Mouse (Mus musculus) kidney, adult 2 months (tissue): Measurements from ENCODE around the gene Klrb1c. TPM values are rescaled to one million over a fixed set of nuclear protein-coding genes. Genes with fewer than 3 reads are reported as not detected.
A peak's percentile ranks its signal among the peaks of the same experiment; 100 is the strongest.

Source experiments
- DNase-seq: peaks from one replicate; pipeline ENCODE4 v3.0.0; 2021
- H3K27ac ChIP-seq: fragments of 200-500 bp; 2 replicates; pipeline ENCODE4 v1.5.1; 2012; ENCODE audit warnings: low read depth, low read length, control low read depth, inconsistent platforms; ENCODE audit not compliant: insufficient read depth
- H3K27me3 ChIP-seq: fragments of 200-500 bp; replicated peaks from 2 replicates; pipeline ENCODE4 v1.6.1; 2012; ENCODE audit warnings: mild to moderate bottlenecking, moderate library complexity, low read length, inconsistent platforms; ENCODE audit not compliant: control insufficient read depth, insufficient read depth
- H3K36me3 ChIP-seq: fragments of 200-500 bp; 2 replicates; pipeline ENCODE4 v1.6.1; 2012; ENCODE audit warnings: mild to moderate bottlenecking, moderate library complexity, low read length, inconsistent platforms; ENCODE audit not compliant: control insufficient read depth, insufficient read depth
- H3K4me1 ChIP-seq: fragments of 200-500 bp; 2 replicates; pipeline ENCODE4 v1.6.1; 2011; ENCODE audit warnings: low read length; ENCODE audit not compliant: control insufficient read depth, insufficient read depth
- H3K4me3 ChIP-seq: fragments of 200-500 bp; 2 replicates; pipeline ENCODE4 v1.5.1; 2011; ENCODE audit warnings: mild to moderate bottlenecking, low read depth, low read length, control low read depth; ENCODE audit not compliant: insufficient read depth
- CTCF ChIP-seq: fragments of 200-500 bp; conservative IDR thresholded peaks from 2 replicates; pipeline ENCODE4 v1.5.1; 2011; ENCODE audit warnings: low read depth, mild to moderate bottlenecking, control low read depth, low read length, moderate library complexity, mixed read lengths; ENCODE audit not compliant: insufficient read depth, insufficient read length
- POLR2A ChIP-seq: fragments of 200-500 bp; IDR thresholded peaks from one replicate; pipeline ENCODE4 v1.6.1; 2011; ENCODE audit warnings: low read depth, low read length, control low read depth
- WGBS: fragments of 180-500 bp; shearing (Covaris S2); methylation state at CpG from one replicate; pipeline ENCODE4 v1.1.7; 2018; 5-methylcytosine and 5-hydroxymethylcytosine counted together
- polyA plus RNA-seq: library from polyadenylated mRNA; depleted of rRNA; stranded (reverse); fragments of >200 nt; gene quantifications from 2 replicates; pipeline ENCODE4 v1.2.3, GENCODE M21; 2012; rRNA removed

Gene Klrb1c
- polyA plus RNA-seq: 0.15 and 0.31 TPM in 2 replicates

- Histone ChIP-seq H3K4me1 (no peaks in the 10 kb centered on the region), H3K36me3 (no peaks in the 10 kb centered on the region), H3K27me3 (no peaks in the 10 kb centered on the region), H3K4me3 (no peak within 1 kb of the TSS), H3K27ac (no peak within 1 kb of the TSS)
- WGBS: 93% methylated on average over 2 of the region's 2 CpGs
- TF ChIP-seq CTCF (no peak), POLR2A (no peak)
- DNase-seq: no peak
Measured at GRCm38 (mm10) chr6:128789115-128789514, at the start of gene Klrb1c. Gene Klrb1c (minus strand): TSS chr6:128789215.

GRCm38 (mm10) chr6:128837454-128838341, 48.7 kb upstream of the Klrb1c start:
- 5% methylated on average over 14 of the region's 14 CpGs for WGBS
- DNase-seq: peak; percentile 39

GRCm38 (mm10) chr6:128836955-128837334, 47.9 kb upstream of the Klrb1c start:
- 89% methylated on average over 6 of the region's 6 CpGs for WGBS
- Histone ChIP-seq H3K27ac (no peak overlapping the region), H3K36me3 (no peaks in the 10 kb centered on the region), H3K4me3 (no peak overlapping the region), H3K27me3 (no peaks in the 10 kb centered on the region), H3K4me1 (no peaks in the 10 kb centered on the region)
- DNase-seq: no peak
- TF ChIP-seq POLR2A (no peak), CTCF (no peak)

More at GRCm38 (mm10) chr6:128837454-128838341, 48.7 kb upstream of the Klrb1c start:
- no peaks in the 10 kb centered on the region for H3K4me1 ChIP-seq
- no peaks in the 10 kb centered on the region for H3K27me3 ChIP-seq
- H3K36me3 ChIP-seq: no peaks in the 10 kb centered on the region
- TF ChIP-seq POLR2A (no peak), CTCF (no peak)
- H3K27ac ChIP-seq: no peak overlapping the region; the same call in 1 of the 2 replicates
- peak overlapping the region; percentile 68 for H3K4me3 ChIP-seq

- Histone ChIP-seq H3K27ac (no peak overlapping the region), H3K4me3 (no peak overlapping the region), H3K36me3 (no peaks in the 10 kb centered on the region), H3K4me1 (no peaks in the 10 kb centered on the region), H3K27me3 (no peaks in the 10 kb centered on the region)
- DNase-seq: no peak
- whole genome bisulfite sequencing: 91% methylated on average over 8 of the region's 8 CpGs
- TF ChIP-seq POLR2A (no peak), CTCF (no peak)
Measured at GRCm38 (mm10) chr6:128836191-128836954, 47.4 kb upstream of the Klrb1c start.

GRCm38 (mm10) chr6:128835571-128835970, 46.6 kb upstream of the Klrb1c start:
- no peaks in the 10 kb centered on the region for H3K4me1 ChIP-seq
- TF ChIP-seq POLR2A: no peak
- no peak for TF ChIP-seq CTCF
- no peaks in the 10 kb centered on the region for H3K36me3 ChIP-seq
- 82% methylated on average over 4 of the region's 4 CpGs for WGBS
- H3K27ac ChIP-seq: no peak overlapping the region
- DNase-seq: no peak
- H3K4me3 ChIP-seq: no peak overlapping the region
- no peaks in the 10 kb centered on the region for H3K27me3 ChIP-seq

- Histone ChIP-seq H3K36me3 (no peaks in the 10 kb centered on the region), H3K4me1 (no peaks in the 10 kb centered on the region), H3K4me3 (no peak overlapping the region), H3K27me3 (no peaks in the 10 kb centered on the region), H3K27ac (no peak overlapping the region)
- 78% methylated on average over 10 of the region's 10 CpGs for WGBS
- TF ChIP-seq POLR2A: no peak
- TF ChIP-seq CTCF: no peak
- DNase-seq: no peak
Measured at GRCm38 (mm10) chr6:128833046-128833445, 44.0 kb upstream of the Klrb1c start.

- 63% methylated on average over 4 of the region's 4 CpGs for WGBS
- TF ChIP-seq POLR2A (no peak), CTCF (no peak)
- no peaks in the 10 kb centered on the region for H3K36me3 ChIP-seq
- no peaks in the 10 kb centered on the region for H3K4me1 ChIP-seq
- no peak overlapping the region for H3K27ac ChIP-seq
- H3K4me3 ChIP-seq: no peak overlapping the region
- no peaks in the 10 kb centered on the region for H3K27me3 ChIP-seq
- no peak for DNase-seq
Measured at GRCm38 (mm10) chr6:128829837-128830236, 40.8 kb upstream of the Klrb1c start.
